Mouse (Mus musculus) regulatory T cell (primary cell): ENCODE measurements around the gene Fam240b.

ENCODE experiments used
- in situ Hi-C: fragments of 300-600 bp; cut with MboI, MseI; formaldehyde crosslinking; loops from one replicate; pipeline ENCODE4 v1.15.1; 2025; ENCODE audit warnings: high pct_unique_total_duplicates

Fam240b gene

DNA sequence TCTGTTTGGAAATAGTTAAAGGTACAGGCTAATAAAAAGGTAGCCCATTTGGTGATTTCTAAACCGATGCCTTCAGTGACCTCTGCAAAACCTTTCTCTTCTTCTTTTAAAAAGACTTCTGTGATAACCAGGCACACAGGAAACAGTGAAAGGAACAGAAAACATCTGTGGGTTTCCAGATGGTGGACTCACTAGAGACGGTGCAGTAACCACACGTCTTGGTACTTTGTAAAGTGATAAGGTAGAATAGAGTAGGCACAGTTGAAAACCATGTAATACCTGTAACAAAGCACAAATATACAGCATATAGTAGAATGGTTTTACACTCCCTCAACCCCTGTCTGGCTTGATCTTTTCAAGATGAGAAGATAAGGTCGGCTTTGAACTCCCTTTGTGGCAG, 57.0 kb downstream of the Fam240b start:
- in situ Hi-C loops = loop anchor here (10.0 to 25.0 kb wide), 2 partner anchors 684 to 847 kb away; partner anchors contain the start of gene Zfp369

DNA sequence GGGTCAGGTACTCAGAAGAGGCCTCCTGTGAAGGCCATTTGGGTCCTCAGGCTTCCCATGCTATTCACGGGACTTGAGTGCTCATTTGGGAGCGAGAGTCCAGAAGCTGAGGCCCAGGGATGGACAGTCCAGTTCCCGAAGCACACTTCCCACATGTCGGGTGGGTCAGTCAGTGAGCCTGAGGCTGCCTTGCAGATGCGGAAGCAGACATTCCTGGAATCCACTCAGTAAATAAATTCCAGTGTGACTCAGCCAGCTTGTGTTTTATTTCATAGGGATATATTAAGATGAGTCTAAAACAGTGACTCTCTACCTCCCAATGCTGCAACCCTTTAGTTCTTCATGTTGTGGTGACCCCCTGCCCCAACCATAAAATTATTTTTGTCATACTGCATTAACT, 58.1 kb downstream of the Fam240b start:
- in situ Hi-C loops = loop anchor here (5.0 to 25.0 kb wide), 3 partner anchors 122 to 848 kb away; partner anchors contain the start of genes Habp4 and Zfp369

DNA sequence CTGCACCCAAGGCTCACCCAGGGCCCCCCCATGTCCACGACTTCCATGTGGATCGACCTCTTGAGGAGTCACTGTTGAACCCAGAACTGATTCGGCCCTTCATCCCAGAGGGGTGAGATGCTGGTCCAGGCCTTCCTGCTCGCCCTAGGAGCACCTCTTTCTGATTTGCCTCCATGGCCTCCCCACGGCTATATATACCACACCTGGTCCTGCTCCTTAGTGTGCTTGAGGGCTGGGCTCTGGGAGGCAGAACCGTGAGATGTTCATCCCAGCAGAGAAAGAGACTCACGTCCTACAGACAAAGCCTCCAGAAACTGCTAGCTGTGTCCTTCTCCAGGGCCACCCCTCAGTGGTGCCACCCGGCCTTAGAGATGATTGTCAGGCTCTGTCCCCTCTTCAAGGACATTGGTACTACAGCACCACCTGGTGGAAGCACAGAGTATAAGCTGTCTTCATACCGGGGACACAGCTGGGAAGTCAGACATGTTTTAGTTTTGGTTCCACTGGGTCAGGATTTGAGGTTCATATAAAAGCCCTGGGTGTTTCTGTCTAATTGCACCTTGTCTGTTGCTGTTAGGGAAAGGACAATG, 58.6 kb downstream of the Fam240b start:
- in situ Hi-C loops = loop anchor here (5.0 to 25.0 kb wide), 3 partner anchors 122 to 848 kb away; partner anchors contain the start of genes Habp4 and Zfp369

DNA sequence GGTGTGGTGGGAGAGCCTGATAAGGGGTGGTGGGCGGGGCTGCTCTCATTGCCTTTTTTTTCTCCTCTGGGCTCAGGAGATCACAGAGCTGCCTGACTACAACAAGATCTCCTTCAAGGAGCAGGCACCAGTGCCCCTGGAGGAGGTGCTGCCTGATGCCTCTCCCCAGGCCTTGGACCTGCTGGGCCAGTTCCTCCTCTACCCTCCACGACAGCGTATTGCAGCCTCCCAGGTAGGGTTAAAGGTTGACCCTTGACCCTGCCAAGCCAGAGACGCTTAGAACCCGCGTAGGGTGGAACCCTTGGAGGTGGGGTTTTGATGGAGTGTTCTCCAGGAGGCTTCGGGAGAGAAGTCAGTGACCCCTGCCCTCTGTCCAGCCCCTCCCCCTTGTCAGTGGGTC, 59.8 kb downstream of the Fam240b start:
- in situ Hi-C loops = loop anchor here (5.0 to 25.0 kb wide), 3 partner anchors 120 to 850 kb away; partner anchors contain the start of genes Habp4 and Zfp369

DNA sequence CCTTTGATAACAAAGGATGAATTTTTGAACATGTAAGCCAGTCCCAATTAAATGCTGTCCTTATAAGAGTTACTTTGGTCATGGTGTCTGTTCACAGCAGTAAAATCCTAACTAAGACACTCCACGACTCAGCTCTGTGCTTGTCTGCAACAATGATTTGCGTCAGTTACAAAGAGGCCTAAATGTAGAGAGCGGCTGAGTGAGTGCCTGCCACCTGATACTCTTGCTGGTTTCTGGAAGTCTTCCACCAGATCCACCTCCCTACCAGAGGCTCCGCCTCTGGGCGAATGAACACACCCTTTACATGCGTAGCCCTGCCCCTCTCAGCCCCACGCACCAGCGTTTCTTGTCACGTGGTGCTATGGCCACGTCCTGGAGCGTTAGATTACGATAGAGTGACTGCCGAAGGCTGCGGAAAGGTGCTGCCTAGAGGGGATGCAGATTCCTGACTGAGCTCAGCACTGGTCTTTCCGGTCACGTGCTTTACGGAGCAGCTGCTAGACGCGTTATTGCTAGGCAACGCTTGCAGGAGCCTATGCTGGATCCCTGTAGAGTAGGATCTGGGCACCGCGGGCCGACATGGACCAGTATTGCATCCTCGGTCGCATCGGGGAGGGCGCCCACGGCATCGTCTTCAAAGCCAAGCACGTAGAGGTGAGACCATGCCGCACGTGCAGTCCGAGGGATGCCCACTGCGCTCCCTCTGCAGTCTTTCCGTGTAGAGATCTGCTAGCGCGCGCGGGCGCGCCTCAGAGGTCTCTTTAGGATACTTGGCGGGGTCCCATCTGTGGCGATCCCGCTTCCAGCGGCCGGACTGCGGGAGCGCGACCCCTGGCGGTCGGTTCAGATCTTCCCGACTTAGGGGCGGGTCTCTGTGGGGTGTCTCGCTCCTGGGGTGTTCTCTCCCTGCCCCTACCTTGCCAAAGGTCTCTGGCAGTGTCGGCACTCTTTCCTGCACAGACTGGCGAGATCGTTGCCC, 65.3 kb downstream of the Fam240b start, which contains the start of gene Cdk20:
TSS of gene Cdk20 (plus strand) at position 298 of the 979 bp plus-strand sequence.
- in situ Hi-C loops = loop anchor here (10.0 to 25.0 kb wide), 2 partner anchors 268 to 855 kb away; partner anchors contain the start of genes Habp4 and Zfp369
